Mouse (Mus musculus) liver, embryonic 14.5 days (tissue): ENCODE data around the gene Ptch1. TPM values are rescaled to one million over a fixed set of nuclear protein-coding genes. Genes with fewer than 3 reads are reported as not detected.

Experiments
- ATAC-seq: fragments of 200-750 bp; cut with Nextera tagmentation; 2 replicates; pipeline ENCODE4 v1.8.0; 2017; ENCODE audit warnings: moderate number of reproducible peaks, mild to moderate bottlenecking, moderate library complexity; ENCODE audit not compliant: insufficient read depth
- DNase-seq, 3 experiments: peaks; one replicate each; pipeline ENCODE4 v3.0.0-alpha.2; 2012 to 2013; ENCODE audit warnings: low read depth in 3 of 3, low spot score in 3 of 3
- H3K27ac ChIP-seq: fragments of 300-500 bp; sonication (generic); 2 replicates; pipeline ENCODE4 v1.5.1; 2014; ENCODE audit warnings: moderate library complexity, mild to moderate bottlenecking, control low read depth, inconsistent platforms
- H3K27me3 ChIP-seq: fragments of 300-500 bp; sonication (generic); 2 replicates; pipeline ENCODE4 v1.6.1; 2014; ENCODE audit warnings: mild to moderate bottlenecking, low read length, moderate library complexity; ENCODE audit not compliant: control insufficient read depth, insufficient read depth
- H3K36me3 ChIP-seq: fragments of 300-500 bp; sonication (generic); replicated peaks from 2 replicates; pipeline ENCODE4 v1.6.1; 2014; ENCODE audit warnings: low read depth; ENCODE audit not compliant: control insufficient read depth, insufficient read depth
- H3K4me1 ChIP-seq, 2 experiments: fragments of 200-500 bp in 1 of 2; fragments of 300-500 bp in 1 of 2; sonication (generic) in 1 of 2; replicated peaks; 2 replicates each; pipeline ENCODE4 v1.6.1; 2012 to 2014; ENCODE audit warnings: antibody characterized with exemption in 1 of 2, inconsistent platforms in 1 of 2, low read length in 1 of 2; ENCODE audit not compliant: control insufficient read depth in 2 of 2, insufficient read depth in 2 of 2
- H3K4me2 ChIP-seq: fragments of 300-500 bp; sonication (generic); 2 replicates; pipeline ENCODE4 v1.6.1; 2014; ENCODE audit warnings: low read depth, mild to moderate bottlenecking, control low read depth, moderate library complexity
- H3K4me3 ChIP-seq, 2 experiments: fragments of 200-500 bp in 1 of 2; fragments of 300-500 bp in 1 of 2; sonication (generic) in 1 of 2; 2 replicates each; pipeline ENCODE4 v1.5.1; 2012 to 2014; ENCODE audit warnings: low read depth in 2 of 2, low read length in 2 of 2, mild to moderate bottlenecking in 2 of 2, control low read depth in 1 of 2, inconsistent platforms in 1 of 2, moderate library complexity in 1 of 2; ENCODE audit not compliant: insufficient read depth in 1 of 2
- H3K9ac ChIP-seq: fragments of 300-500 bp; sonication (generic); replicated peaks from 2 replicates; pipeline ENCODE4 v1.6.1; 2014; ENCODE audit warnings: mild to moderate bottlenecking, control low read depth, moderate library complexity
- H3K9me3 ChIP-seq: fragments of 300-500 bp; sonication (generic); 2 replicates; pipeline ENCODE4 v1.6.1; 2016; ENCODE audit warnings: low read length, mixed read lengths; ENCODE audit not compliant: control insufficient read depth
- CTCF ChIP-seq: IDR thresholded peaks from 2 replicates; pipeline ENCODE4 v1.5.1; 2016; ENCODE audit warnings: antibody characterized with exemption, low read depth, control low read depth
- EP300 ChIP-seq: IDR thresholded peaks from 2 replicates; pipeline ENCODE4 v1.6.1; 2016; ENCODE audit warnings: antibody characterized with exemption, low read depth
- WGBS: fragments of 180-500 bp; shearing (Covaris S2); extraction: QIAGEN DNeasy Blood & Tissue Kit; methylation state at CpG from one replicate; pipeline ENCODE4 v1.1.7; 2014; ENCODE audit not compliant: insufficient replicate concordance; 5-methylcytosine and 5-hydroxymethylcytosine counted together
- polyA plus RNA-seq, 2 experiments: library from polyadenylated mRNA; depleted of rRNA in 1 of 2; stranded (reverse) in 1 of 2; unstranded in 1 of 2; fragments of >200 nt; fragmentation: Nextera tagmentation in 1 of 2; extraction: Ambion mirVana in 1 of 2; gene quantifications; 2 replicates each; pipeline versions ENCODE4 v1.2.1 to v1.2.3; 2012 to 2014

The Ptch1 gene
- polyA plus RNA-seq, 2 experiments = 4.2 to 4.3 TPM

DNA sequence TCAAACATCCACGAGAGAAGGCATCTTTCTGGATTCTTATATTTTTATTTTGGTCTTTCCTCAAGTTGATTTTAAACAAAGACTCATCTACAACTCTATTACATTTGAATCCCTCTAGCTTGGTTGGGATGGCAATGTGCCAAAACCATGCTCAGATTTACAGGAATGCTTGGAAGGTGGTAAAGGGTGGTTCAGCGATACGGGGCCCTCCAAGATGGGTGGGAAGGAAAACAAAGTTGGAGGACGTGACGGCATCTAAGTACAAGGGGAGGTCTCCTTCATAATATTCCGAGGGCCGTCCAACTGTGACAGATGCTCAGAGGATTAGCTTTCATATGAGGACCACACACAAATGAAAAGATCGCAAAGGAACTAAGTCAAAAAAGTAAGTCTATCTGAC lies 98.0 kb downstream of the Ptch1 start:
- DNase-seq (no peak), ATAC-seq (no peak)
- no peak overlapping the region for H3K27ac ChIP-seq
- no peak for TF ChIP-seq CTCF
- no peak for TF ChIP-seq EP300
- no peaks in the 10 kb centered on the region for H3K4me1 ChIP-seq
- H3K27me3 ChIP-seq = no peaks in the 10 kb centered on the region
- no peak overlapping the region for H3K4me3 ChIP-seq
- H3K36me3 ChIP-seq = no peaks in the 10 kb centered on the region
- H3K9ac ChIP-seq = no peak overlapping the region
- no peaks in the 10 kb centered on the region for H3K9me3 ChIP-seq
- 77% methylated on average over 8 of the region's 8 CpGs for WGBS
- H3K4me2 ChIP-seq = no peak overlapping the region

Other genes starting within 250 kb of the Ptch1 start
- 5.6 and 6.9 TPM in 2 replicates for gene Fancc, start 76.3 kb downstream of the Ptch1 start, polyA plus RNA-seq (2012; rRNA removed)
- gene Fancc, start 76.3 kb downstream of the Ptch1 start, polyA plus RNA-seq (2014; fragmentation: Nextera tagmentation; extraction: Ambion mirVana) = 7.0 and 8.6 TPM in 2 replicates
- 2.9 and 6.6 TPM in 2 replicates for gene Ercc6l2, start 241.6 kb upstream of the Ptch1 start, polyA plus RNA-seq (2012; rRNA removed)
- 5.9 and 6.7 TPM in 2 replicates for gene Ercc6l2, start 241.6 kb upstream of the Ptch1 start, polyA plus RNA-seq (2014; fragmentation: Nextera tagmentation; extraction: Ambion mirVana)